Mouse (Mus musculus) left cerebral cortex, adult 8-10 months (tissue): ENCODE data around the gene Tescl. TPM values are rescaled to one million over a fixed set of nuclear protein-coding genes. Genes with fewer than 3 reads are reported as not detected.

ENCODE experiments used
- DNase-seq, 2 experiments: peaks; one replicate each; pipeline ENCODE4 v3.0.0; 2022; ENCODE audit warnings: low spot score in 2 of 2
- total RNA-seq, 4 experiments: library from RNA; stranded (reverse); gene quantifications; 2 replicates each; pipeline ENCODE4 v1.2.4; 2022

The Tescl gene
- not detected for total RNA-seq

- no peak for DNase-seq
Observed at GRCm38 (mm10) chr7:24333304-24333986, at the start of gene Tescl. Gene Tescl, minus strand, starts transcription at chr7:24333936.

- DNase-seq = no peak
Observed at GRCm38 (mm10) chr7:24382730-24383372, 49.1 kb upstream of the Tescl start.

GRCm38 (mm10) chr7:24380370-24380769, 46.6 kb upstream of the Tescl start:
- DNase-seq = no peak

DNA sequence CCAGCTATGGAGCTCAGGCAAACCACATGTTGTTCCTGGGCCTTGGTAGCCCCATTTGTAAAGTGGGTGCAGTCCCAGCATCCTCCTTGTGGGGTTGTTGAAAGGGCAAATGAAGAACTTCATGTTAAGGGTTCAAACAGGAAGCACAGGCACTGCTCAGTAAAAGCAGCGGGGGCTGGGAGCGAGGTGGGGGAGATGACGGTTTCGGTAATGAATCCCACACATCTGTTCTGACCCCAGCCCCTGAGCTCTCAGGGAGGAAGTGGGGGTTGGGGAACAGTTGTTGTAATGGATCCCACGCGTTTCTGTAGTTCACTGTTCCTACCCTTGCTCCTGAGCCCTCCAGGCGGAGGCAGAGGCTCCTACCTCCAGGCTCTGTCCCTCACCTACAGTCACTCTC, 46.2 kb upstream of the Tescl start:
- no peak for DNase-seq

DNA sequence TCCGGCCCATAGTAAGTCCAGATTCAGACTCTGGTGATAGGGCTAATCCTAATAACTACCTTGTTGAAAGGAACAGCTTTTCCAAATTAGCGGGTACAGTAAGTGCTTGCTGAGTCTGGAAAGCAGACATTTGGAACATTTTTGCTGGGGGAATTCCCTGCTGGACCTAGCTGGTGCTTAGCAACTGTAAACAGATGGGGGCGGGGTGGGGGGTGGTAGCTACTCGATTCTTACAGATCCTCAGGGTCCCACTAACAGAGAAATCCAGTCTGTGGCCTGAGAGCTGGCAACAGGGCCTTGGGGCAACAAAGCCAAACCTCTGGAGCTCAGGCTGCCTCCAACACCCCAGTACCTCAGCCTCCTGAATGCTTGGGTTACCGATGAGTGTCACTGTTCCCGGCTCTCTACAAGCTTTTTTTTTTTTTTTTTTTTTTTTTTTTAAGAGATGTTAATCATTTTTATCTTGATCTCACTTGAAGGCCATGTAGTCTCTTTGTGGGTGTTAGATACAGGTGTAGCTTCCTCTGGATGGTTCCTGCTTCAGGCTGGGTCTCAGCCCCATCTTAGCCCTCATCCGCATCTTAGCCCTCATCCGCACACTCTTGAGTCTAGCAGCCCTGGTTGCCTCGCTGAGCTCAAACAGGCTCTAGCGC, 44.4 kb upstream of the Tescl start:
- DNase-seq = no peak

- DNase-seq = no peak
Observed at GRCm38 (mm10) chr7:24377091-24377865, 43.5 kb upstream of the Tescl start.

GRCm38 (mm10) chr7:24376456-24376855, 42.7 kb upstream of the Tescl start:
- DNase-seq = no peak

GRCm38 (mm10) chr7:24373538-24374379, 40.0 kb upstream of the Tescl start:
- no peak for DNase-seq

GRCm38 (mm10) chr7:24372786-24373185, 39.0 kb upstream of the Tescl start:
- DNase-seq = no peak

DNA sequence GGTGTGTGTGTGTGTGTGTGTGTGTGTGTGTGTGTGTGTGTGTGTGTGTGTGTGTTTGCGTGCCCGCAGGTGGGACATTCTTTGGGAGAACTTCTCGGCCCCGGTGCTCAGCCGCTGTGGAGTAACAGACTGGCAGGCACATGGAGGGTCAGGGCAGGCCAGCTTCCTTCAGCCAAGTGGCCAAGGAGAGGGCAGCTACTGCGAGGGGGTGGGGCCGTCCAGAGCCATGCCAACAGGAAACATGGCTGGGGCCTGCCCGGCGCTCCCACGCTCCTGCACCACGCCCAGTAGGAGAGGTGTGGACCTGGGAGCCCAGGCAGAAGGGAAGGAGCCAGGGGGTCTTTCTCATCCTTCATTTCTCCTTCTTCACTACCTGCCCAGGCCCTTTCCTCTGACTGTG, 38.6 kb upstream of the Tescl start:
- DNase-seq = no peak

DNA sequence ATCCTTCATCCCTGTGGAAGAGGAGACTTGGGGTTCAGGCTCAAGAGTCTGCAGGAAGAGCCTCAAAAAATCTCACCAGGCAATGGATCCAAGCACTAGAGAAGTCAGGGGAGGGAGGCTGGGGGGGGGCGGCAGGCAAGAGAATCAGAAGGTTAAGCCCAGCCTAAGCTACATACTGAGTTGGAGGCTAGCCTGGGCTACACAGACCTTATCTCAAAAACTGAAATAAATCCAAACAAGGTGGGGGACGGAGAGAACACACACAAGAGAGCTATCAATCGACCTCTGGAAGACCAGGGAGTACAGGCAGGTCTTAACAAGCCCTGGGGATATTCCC, 38.0 kb upstream of the Tescl start:
- no peak for DNase-seq

DNA sequence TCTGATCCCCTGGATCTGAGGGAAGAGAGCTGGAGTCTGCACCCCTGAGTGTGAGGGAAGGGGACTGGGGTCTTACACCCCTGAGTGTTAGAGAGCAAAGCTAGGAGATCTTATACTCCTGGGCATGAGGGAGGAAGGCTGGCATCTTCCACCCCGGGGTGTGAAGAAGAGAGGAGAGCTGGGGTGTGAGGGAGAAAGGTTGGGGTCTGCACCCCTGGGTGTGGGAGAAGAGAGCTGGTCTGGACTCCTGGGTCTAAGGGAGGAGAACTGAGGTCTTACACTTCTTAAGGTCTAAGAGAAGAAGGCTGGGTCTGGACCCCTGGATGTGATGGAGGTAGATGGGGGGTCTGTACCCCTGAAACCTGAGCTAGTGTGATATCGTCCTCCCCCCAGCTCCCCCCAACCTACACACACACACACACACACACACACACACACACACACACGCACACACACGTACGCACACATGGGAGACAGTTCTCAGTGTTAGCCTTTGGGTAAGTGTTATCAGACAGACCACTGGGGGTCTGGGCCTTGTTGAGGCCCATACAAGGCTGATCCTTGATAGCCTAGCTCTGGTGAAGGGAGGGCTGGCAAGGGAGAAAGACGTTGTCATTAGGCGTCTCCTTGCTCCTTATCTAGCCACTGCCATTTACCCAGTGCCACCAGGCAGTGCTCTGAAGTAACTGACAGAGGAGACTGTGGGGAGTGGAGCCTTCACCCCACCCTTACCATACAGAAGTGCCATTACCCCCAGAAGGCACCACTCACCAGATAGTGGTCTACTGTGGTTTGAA, 37.5 kb upstream of the Tescl start:
- DNase-seq = no peak

GRCm38 (mm10) chr7:24369731-24370541, 36.2 kb upstream of the Tescl start, which contains the start of gene Kcnn4:
Gene Kcnn4, plus strand, starts transcription at chr7:24370263.
- DNase-seq = no peak

DNA sequence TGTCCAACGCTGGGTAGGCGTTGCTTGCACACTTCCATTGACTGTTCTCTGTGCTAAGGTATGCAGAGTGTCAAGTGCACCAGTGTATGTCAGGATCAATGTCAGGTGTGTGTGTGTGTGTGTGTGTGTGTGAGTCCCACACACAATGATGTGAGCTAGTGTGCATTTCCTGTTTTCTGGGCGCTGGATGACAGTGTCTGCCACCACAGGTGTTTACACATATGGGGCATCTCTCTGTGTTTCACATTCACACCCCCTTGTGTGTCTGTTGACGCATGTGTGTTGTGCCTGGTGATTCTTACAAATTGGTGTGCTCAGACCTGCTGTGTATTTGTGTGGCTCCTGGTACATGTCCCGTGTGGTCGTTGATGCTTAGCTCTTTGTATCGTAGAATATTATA, 35.2 kb upstream of the Tescl start:
- no peak for DNase-seq

GRCm38 (mm10) chr7:24368226-24368625, 34.5 kb upstream of the Tescl start:
- DNase-seq = no peak

GRCm38 (mm10) chr7:24366716-24367632, 33.2 kb upstream of the Tescl start:
- DNase-seq = no peak

GRCm38 (mm10) chr7:24365258-24366014, 31.7 kb upstream of the Tescl start:
- DNase-seq = no peak

GRCm38 (mm10) chr7:24364827-24365226, 31.1 kb upstream of the Tescl start:
- peak; percentile 54 to 88 for DNase-seq
